Mouse (Mus musculus): ENCODE measurements around the gene Tenm4.
A peak's percentile ranks its signal among the peaks of the same experiment; 100 is the strongest.

The Tenm4 gene

GRCm38 (mm10) chr7:96855867-96856406 lies 684.9 kb downstream of the Tenm4 start:
- no peak for DNase-seq (ENCODE audit: low read depth)

- no peak for DNase-seq (ENCODE audit: low read depth)
Measured at GRCm38 (mm10) chr7:96856518-96856917, 685.5 kb downstream of the Tenm4 start.

- no peak for DNase-seq (ENCODE audit: low read depth)
Measured at GRCm38 (mm10) chr7:96859077-96859476, 688.0 kb downstream of the Tenm4 start.

- no peak for DNase-seq (ENCODE audit: low read depth)
Measured at GRCm38 (mm10) chr7:96859684-96860083, 688.6 kb downstream of the Tenm4 start.

- no peak for DNase-seq (ENCODE audit: low read depth)
Measured at GRCm38 (mm10) chr7:96860650-96861049, 689.6 kb downstream of the Tenm4 start.

- peak; percentile 15 for DNase-seq (ENCODE audit: low read depth)
Measured at GRCm38 (mm10) chr7:96864894-96865722, 694.1 kb downstream of the Tenm4 start.

GRCm38 (mm10) chr7:96869079-96869810 lies 698.2 kb downstream of the Tenm4 start:
- no peak for DNase-seq (ENCODE audit: low read depth)

GRCm38 (mm10) chr7:96870473-96870872 lies 699.4 kb downstream of the Tenm4 start:
- DNase-seq (ENCODE audit: low read depth): no peak

GRCm38 (mm10) chr7:96871031-96871430 lies 700.0 kb downstream of the Tenm4 start:
- no peak for DNase-seq (ENCODE audit: low read depth)

GRCm38 (mm10) chr7:96878511-96879276 lies 707.6 kb downstream of the Tenm4 start:
- DNase-seq (ENCODE audit: low read depth): no peak

- no peak for DNase-seq (ENCODE audit: low read depth)
Measured at GRCm38 (mm10) chr7:96879593-96879992, 708.5 kb downstream of the Tenm4 start.

- DNase-seq (ENCODE audit: low read depth): no peak
Measured at GRCm38 (mm10) chr7:96880221-96880944, 709.3 kb downstream of the Tenm4 start.

- no peak for DNase-seq (ENCODE audit: low read depth)
Measured at GRCm38 (mm10) chr7:96883297-96883696, 712.3 kb downstream of the Tenm4 start.

GRCm38 (mm10) chr7:96887088-96887654 lies 716.1 kb downstream of the Tenm4 start:
- no peak for DNase-seq (ENCODE audit: low read depth)

GRCm38 (mm10) chr7:96889061-96890034 lies 718.3 kb downstream of the Tenm4 start:
- no peak for DNase-seq (ENCODE audit: low read depth)

GRCm38 (mm10) chr7:96890035-96890621 lies 719.1 kb downstream of the Tenm4 start:
- DNase-seq (ENCODE audit: low read depth): no peak

- DNase-seq (ENCODE audit: low read depth): no peak
Measured at GRCm38 (mm10) chr7:96890987-96891386, 719.9 kb downstream of the Tenm4 start.

GRCm38 (mm10) chr7:96899036-96899569 lies 728.1 kb downstream of the Tenm4 start:
- no peak for DNase-seq (ENCODE audit: low read depth)

- DNase-seq (ENCODE audit: low read depth): no peak
Measured at GRCm38 (mm10) chr7:96902183-96902582, 731.1 kb downstream of the Tenm4 start.
